Mouse (Mus musculus): ENCODE results near the gene Pno1.

GRCm38 (mm10) chr11:17180753-17181152 is 30.6 kb downstream of the Pno1 start:
- TF ChIP-seq CTCF (IDR thresholded peaks at IDR 0.05) (no peak), EP300 (IDR thresholded peaks at IDR 0.05; ENCODE audit: insufficient read depth, low read depth, low read length) (no peak)
